Mouse (Mus musculus) spleen, embryonic (tissue): ENCODE measurements around the gene Dpp10.

Experiments
- CTCF ChIA-PET: fragments of 350-600 bp; sonication (Branson Sonifier 250); formaldehyde crosslinking; loops from one replicate; lab custom pipeline; 2022; lab: Charles Lee

Dpp10 gene

DNA sequence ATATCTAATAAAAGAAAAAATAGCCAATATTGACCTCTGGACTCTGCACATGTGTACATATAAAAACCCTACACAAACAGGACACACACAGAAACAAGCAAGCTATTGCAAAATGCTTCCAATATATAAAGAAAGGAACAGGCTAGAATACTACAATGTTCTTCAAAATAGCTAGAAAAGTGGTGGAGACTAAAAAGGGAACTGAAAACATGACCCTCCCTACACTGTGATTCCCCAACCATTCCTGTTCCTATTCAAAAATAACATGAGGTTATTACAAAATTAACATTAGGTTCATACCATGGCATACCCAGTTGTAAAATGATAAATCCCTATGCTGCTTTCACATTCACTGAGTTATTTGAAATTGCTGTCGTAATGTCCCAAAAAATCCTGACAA lies 125.8 kb downstream of the Dpp10 start:
- CTCF ChIA-PET = no interaction called here

DNA sequence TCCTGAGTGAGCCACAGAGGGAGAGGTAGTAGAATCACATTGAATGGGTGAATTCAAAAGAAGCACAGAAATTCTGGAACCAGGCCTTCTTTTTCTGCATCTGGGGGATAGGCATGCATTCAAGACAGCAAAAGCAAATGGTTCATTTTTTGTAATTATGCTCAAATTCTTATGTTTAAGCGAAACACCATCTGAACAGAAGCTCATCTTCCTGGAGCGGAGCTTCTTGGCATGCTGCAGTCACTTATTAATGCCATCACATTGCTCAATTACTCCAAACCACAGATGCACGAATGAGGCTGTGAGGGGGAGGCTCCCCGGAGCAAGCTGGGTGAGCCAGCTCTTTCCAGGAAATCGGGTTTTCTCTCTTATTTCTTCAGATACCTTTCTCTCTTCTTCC lies 142.7 kb downstream of the Dpp10 start:
- CTCF ChIA-PET = no interaction called here

DNA sequence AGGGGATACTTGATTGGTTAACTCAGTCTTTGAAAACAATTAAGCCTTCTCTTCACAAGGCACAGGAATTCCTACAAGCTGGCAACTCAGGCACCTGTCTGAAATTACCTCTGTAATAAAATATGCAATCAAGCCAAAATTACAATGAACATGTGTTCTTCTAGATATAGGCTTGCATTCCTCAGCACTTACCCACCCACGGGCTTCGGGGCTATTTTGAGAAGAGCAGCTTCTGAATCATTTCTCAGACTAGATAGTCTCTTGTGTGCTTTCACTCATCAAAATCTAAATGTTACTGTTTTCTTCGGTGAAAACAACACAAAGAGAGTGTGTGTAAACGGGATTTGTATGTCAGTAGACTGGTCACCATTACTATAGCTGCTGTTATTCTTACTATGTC lies 144.1 kb downstream of the Dpp10 start:
- CTCF ChIA-PET = no interaction called here

DNA sequence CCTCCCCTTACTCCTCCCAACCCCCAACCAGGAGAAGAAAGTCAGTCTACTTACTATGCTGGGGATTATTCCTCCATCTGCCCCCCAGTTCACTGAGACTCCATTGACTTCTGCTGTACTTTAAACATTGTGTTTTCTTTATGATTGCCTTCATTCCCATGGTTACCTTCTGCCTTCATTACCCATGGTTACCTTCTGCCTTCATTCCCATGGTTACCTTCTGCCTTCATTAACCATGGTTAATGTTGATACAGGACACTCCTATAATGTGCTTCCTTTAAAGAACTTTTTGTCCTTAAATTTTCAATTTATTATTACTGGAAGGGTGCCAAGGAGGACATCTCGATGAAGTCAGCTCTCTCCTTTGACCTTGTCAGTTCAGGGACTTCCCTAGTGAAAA lies 158.1 kb downstream of the Dpp10 start:
- CTCF ChIA-PET = no interaction called here

DNA sequence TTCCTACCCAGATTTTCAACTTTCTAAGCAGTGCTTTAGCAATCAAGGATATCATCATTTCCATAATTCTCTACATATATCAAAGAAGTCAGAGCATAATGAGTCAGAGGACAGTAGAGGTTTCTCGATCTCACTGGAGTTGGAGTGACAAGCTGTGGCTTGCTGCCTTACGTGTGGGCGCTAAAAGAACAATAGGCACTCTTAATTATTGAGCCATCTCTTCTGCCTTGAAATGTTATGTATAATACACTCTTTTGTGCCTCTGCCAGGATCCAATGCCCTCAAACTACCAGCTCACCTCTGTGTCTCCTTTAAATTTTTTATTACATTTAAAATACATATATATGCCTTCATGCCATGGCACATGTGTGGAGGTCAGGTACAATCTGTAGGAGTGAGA lies 198.5 kb downstream of the Dpp10 start:
- CTCF ChIA-PET = no interaction called here

DNA sequence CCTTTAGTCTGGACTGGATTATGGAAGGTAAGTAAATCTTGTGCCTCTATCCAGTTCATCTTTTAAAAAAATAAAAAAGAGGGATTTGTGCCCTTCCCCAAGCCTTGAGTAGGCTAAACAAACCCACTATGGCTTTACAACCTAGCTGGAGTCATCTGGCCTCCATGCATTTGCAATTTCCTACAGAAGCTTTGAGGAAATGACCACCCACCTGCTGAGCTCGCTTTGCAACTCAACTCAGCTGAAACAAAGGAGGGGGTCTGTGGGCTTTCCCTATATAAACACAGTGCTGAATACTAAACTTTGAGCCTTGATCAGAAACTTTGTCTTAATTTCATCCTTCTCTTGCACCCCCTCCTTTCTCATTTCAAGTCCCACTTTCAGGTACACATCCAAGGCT lies 244.2 kb downstream of the Dpp10 start:
- CTCF ChIA-PET = no interaction called here

DNA sequence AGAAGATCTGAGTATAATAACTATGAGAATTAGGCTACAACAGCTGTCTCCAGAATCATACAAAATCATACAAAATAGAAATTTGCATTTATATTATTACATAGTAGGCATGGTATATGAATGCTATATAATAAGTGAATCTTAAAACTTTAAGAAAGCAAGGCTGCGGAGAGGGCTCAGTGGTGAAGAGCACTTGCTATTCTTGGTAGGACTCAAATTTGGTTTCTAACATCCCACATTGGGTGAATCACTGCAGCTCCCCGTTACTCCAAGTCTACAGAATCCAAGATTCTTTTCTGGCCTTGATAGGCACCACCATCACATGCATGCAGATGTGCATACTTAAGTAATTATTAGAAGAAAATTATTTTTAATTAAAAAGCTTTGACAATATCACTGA lies 279.8 kb downstream of the Dpp10 start:
- CTCF ChIA-PET = no interaction called here

DNA sequence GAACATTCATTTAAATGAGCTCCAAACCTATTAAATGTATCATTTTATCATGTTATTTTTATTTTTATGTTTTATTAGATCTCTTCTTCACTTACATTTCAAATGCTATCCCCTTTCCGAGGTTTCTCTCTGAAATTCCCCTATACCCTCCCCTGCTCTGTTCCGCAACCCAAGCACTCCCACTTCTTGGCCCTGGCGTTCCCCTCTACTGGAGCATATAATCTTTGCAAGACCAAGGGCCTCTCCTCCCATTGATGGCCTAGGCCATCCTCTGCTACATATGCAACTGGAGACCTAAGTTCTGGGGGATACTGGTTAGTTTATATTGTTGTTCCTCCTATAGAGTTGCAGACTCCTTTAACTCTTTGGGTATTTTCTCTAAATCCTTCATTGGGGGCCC lies 283.1 kb downstream of the Dpp10 start:
- CTCF ChIA-PET = no interaction called here

DNA sequence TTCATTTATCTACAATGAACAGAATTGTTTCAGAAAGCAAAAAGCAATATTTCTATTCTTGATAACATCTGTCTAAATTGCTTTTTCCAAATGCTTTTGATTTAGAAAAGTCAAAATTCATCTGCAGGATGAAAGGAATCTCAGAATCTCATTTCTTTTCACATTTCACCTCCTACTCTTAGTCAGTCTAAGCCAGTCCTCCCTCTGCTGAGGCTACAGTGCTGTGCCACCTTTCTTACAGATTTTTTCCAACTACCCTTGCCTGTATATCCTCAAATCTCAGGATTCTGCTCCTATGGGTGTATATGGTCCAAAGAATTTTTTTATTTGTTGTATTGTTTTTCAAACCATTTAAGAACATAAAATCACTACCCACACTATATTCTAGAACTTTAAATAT lies 289.3 kb downstream of the Dpp10 start:
- CTCF ChIA-PET = no interaction called here

DNA sequence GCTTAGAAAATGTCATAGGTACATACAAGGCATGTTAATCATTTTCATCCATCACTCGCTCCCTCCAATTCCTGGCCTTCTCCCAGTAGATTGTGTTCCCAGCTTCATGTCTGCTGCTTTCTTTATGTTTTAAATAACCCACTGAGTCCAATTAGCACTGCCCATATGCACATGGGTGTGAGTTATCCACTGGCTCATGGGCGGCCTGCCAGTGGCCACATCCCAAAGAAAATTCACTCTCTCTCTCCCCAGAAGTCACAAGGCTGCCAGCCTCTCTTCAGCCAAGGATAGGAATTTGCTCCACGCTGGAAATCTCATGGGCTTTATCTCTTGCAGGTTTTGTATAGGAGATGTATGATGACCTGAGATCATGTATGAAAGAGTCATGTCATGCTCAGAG lies 338.1 kb downstream of the Dpp10 start:
- CTCF ChIA-PET = no interaction called here

DNA sequence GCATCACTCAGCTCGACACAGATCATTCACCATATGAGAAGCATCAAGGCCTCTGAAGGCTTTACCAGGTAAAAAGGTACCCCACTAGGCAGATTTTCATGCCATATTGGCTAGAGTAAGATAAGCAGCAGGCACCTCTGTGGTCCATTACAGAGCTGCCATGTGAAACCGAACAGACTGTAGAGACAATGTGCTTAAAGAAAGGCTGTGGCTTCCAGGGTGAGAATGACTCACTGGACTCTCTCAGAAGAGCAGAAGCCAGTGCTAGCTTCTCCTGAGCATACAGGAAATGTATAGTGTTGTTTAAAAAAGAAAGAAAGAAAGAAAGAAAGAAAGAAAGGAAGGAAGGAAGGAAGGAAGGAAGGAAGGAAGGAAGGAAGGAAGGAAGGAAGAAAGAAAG lies 386.9 kb downstream of the Dpp10 start:
- CTCF ChIA-PET = no interaction called here

DNA sequence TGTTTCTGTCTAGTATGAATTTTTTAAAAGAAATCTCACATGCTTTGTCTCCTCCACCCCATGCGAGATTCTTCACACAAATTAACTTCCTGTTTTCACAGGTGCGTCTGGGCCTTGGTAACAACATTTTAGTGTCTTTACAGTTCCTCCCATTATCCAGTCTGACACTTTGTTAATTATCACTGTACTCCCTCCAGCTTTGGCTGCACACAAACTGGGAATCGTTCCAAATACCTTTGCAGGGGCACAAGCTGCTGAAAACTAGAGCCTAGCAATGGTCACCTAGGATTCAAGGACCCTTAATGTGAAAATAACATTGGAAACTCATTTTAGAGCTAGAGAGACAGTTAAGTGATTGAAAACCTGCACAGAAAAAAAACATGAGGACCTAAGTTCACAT lies 388.8 kb downstream of the Dpp10 start:
- CTCF ChIA-PET = no interaction called here

DNA sequence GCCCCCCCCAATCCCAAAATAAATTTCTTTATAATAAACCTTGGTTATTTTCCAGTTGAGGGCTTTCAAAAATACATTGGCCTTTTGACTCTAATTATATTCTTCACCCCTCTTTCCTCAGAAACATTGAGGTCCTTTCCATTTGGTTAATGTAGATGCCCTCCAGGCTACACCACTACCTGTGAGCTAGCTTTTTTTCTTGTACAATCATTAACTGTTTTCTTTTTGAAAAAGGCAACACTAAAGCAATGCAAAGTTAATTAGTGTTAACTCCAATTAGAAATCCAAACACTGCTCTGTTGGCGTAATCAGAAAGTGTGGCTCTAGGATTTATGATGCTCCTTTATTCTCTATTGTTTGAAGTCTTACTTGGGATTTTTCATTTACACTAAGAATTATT lies 407.5 kb downstream of the Dpp10 start:
- CTCF ChIA-PET = interaction anchor here (0.6 kb wide), 2 partner anchors 21 to 32 kb away, joined by 3 read pairs; no protein-coding TSS in a partner anchor

DNA sequence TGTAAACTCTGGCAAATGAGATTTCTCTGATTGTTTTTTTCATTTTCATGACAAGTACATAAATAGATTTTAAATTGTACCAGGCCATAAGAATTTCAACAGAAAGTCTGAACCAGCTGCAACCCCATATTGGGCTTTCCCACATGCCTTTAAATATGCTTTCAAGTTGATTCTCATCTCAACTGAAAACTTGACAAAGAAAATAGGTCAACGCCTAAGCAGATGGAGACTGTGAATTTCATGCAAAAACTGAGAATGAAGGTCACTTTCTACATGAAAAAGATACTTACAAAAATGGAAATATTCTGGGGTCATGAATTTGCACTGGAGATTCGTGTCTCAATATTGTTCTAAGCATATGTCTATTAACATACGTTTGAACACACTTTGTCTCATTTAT lies 417.1 kb downstream of the Dpp10 start:
- CTCF ChIA-PET = no interaction called here

DNA sequence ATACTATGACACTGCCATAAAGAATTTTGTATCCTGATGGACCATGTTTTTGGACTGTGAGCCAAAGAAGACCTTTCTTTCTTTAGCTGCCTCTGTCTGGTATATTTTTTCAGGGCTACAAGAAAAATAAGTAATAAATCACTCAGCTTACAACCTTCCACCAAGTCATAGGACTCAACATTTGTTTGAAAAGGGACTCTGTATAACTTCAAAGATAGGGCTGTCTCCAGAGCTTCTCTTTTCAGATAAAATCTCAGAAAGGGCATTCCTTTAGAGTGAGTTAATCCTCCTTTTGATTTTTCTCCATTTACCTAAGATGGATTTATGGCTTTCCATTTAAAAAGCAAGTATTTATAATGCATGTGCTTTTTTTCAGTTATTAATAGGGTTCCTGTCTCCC lies 460.5 kb downstream of the Dpp10 start:
- CTCF ChIA-PET = no interaction called here

DNA sequence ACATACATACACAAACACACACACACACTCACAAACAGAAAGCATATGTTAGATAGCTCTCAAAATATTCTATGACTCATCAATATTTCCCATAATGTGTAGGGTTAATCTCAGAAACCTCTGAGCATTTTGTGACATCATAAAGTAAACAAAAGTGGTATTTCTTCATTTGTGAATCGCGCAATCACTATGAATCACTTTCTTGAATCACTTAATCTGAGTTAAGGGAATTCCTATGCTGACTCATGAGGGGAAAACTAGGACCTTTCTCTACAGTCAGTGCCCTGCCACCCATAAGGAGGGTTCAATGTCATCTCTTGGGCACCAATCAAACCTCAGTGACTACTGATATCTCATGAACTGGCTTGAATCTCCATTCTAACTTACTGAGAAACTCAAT lies 465.2 kb downstream of the Dpp10 start:
- CTCF ChIA-PET = interaction anchor here (0.5 kb wide), 1 partner anchor 112 kb away, joined by 3 read pairs; no protein-coding TSS in a partner anchor

DNA sequence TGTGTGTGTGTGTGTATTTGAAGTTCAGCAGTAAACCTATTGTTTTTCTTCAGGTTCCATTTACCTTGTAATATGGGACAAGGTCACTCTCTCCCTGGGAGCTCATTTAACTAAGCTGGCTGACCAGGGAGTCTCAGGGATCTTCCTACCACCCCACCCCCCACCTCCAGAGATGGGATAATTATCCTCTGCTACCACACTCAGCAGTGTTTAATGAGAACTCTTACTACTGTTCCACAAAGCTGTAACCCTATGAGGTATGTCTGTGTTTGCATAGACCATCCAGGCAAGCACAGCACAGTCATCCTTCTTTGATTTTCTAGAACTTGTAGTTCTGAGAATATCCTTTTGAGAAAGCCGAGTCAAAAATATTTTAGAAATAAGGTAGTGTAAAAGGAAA lies 471.6 kb downstream of the Dpp10 start:
- CTCF ChIA-PET = no interaction called here

DNA sequence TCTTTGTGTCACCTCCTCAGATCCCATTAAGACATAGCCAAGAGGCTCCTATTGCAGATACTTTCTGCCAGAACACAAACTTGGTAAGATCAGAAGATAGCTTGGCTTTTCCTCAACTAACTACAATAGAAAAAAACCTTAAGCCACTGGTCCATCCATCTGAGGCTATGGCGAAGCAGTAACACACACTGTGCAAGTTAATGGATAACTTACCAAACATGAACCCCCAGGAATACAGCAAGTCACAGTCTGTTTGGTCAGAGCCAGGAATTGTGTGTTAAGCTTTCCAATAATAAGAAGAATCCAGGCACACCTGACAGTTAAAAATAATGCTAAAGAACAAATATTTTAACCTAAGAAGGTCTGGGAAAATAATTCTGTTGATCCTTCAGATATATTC lies 502.9 kb downstream of the Dpp10 start:
- CTCF ChIA-PET = no interaction called here

DNA sequence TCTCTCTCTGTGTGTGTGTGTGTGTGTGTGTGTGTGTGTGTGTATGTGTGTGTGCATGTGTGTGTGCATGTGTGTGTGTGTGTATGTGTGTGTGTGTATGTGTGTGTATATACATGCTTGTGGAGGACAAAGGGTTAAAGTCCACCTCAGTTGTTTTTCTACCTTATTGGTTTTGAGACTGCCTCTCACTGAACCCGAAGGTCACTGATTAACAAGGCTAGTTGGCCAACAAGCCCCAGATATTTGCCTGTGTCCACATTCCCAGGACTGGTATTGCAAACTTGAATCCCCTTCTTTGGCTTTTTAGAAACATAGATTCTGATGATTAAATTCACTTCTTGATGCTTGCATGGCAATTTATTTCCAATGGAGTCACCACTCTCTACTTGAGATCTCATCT lies 577.6 kb downstream of the Dpp10 start:
- CTCF ChIA-PET = no interaction called here

DNA sequence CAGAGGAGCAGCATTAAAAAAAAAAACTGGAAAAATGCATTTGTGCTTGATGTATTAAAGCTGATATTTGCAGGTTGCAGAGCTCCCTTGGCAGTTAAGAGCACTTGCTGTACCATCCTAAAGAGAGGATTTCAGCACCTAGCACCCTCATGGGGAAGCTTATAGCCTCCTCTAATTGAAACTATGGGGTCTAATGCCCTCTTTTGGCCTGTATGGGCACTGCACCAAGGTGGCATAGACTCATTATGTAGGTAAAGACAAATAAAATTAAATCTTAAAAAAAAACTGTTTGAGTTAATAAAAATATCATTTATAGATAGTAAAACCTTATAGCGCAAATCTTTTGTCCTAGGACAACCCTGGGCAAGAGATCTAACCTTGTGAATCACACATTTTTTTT lies 631.2 kb downstream of the Dpp10 start:
- CTCF ChIA-PET = no interaction called here

DNA sequence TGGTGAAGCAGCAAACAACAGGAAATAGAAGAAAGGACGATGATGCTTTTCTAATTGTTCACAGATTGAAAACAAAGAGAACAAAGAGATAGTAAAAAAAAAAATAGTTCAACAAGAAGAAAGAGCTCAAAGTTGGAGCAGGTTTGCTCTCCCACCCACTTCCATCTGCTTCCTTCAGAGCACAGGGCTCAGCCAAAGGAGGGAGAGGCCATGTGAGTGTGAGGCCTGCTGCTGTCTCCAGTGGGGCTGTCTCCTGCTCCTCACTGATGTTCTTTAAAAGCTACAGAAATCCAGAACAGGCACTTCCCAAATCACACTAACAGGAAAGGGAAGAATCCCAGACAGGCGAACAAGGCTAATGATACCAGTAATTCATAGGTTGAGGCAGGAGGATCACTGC lies 694.1 kb downstream of the Dpp10 start:
- CTCF ChIA-PET = no interaction called here

DNA sequence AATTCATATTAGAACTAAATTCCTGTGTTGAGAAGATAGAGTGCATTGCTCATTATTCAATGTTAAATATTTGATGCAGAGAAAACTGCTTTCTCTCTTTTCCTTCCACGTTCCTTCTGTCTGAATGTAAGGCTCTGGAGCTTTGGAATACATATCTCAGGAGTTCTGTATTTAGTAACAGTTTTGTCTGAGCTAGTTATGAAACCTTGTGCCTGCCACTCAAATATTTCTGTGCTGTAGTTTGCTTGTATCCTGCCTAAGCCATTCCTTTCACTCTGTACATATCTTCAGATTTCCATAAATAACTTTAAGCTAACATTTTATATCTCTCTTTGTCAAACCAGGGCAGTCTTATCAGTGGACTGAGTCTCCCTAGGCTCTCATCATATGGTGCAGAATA lies 707.5 kb downstream of the Dpp10 start:
- CTCF ChIA-PET = no interaction called here

DNA sequence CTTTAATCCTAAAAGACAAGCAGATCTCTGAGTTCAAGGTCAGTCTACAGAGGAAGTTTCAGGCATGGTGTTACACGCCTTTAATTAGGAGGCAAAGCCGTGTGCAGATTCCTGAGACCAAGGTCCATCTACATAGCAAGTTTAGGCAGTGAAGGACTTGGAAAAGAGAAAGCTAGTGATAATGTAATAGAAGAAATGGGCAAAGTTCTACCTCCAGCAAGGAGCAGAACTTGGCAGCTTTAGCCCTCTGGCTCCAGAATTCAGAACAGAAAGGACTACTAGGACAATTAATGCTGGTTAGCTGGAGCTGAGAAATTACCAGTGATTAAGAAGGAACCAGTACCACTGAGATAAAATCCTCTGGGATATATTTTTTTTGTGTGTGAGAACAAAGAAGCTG lies 728.5 kb downstream of the Dpp10 start:
- CTCF ChIA-PET = no interaction called here
